Mouse (Mus musculus) right cerebral cortex, postnatal 4 days (tissue): ENCODE results near the gene Stx8.
A peak's percentile ranks its signal among the peaks of the same experiment; 100 is the strongest.

Experiments
- DNase-seq: peaks from one replicate; pipeline ENCODE4 v3.0.0-alpha.2; 2022

The Stx8 gene

GRCm38 (mm10) chr11:67965905-67966878 is at the start of gene Stx8:
Gene Stx8 (plus strand): TSS chr11:67966193.
- peak; percentile 95 for DNase-seq

- DNase-seq: no peak
These were observed 48.9 kb upstream of the Stx8 start for GRCm38 (mm10) chr11:67917126-67917525.

GRCm38 (mm10) chr11:67919593-67919992 is 46.4 kb upstream of the Stx8 start:
- no peak for DNase-seq

- DNase-seq: no peak
These were observed 45.6 kb upstream of the Stx8 start for GRCm38 (mm10) chr11:67920226-67920960.

- DNase-seq: no peak
These were observed 44.7 kb upstream of the Stx8 start for GRCm38 (mm10) chr11:67921091-67921826.

- DNase-seq: peak; percentile 39
These were observed 43.9 kb upstream of the Stx8 start, which contains the start of gene Usp43 for GRCm38 (mm10) chr11:67921827-67922754. Gene Usp43 (minus strand): TSS chr11:67922153.

- DNase-seq: peak; percentile 66
These were observed 43.3 kb upstream of the Stx8 start for GRCm38 (mm10) chr11:67922755-67923125.

GRCm38 (mm10) chr11:67923720-67924119 is 42.3 kb upstream of the Stx8 start:
- DNase-seq: no peak

- peak; percentile 29 for DNase-seq
These were observed 41.0 kb upstream of the Stx8 start for GRCm38 (mm10) chr11:67925000-67925399.

- DNase-seq: no peak
These were observed 39.5 kb upstream of the Stx8 start for GRCm38 (mm10) chr11:67926348-67927055.

- DNase-seq: no peak
These were observed 33.8 kb upstream of the Stx8 start for GRCm38 (mm10) chr11:67932156-67932555.

GRCm38 (mm10) chr11:67948229-67948628 is 17.8 kb upstream of the Stx8 start:
- DNase-seq: no peak

- DNase-seq: no peak
These were observed 16.5 kb upstream of the Stx8 start for GRCm38 (mm10) chr11:67949475-67949874.

GRCm38 (mm10) chr11:67953604-67954003 is 12.4 kb upstream of the Stx8 start:
- no peak for DNase-seq

GRCm38 (mm10) chr11:67954413-67954812 is 11.6 kb upstream of the Stx8 start:
- DNase-seq: no peak

GRCm38 (mm10) chr11:67964110-67964509 is 1.9 kb upstream of the Stx8 start:
- no peak for DNase-seq

- DNase-seq: peak; percentile 85
These were observed 630 bp upstream of the Stx8 start, which contains the start of gene Cfap52 for GRCm38 (mm10) chr11:67965242-67965883. Gene Cfap52 (minus strand): TSS chr11:67965651.

- DNase-seq: no peak
These were observed 1.8 kb downstream of the Stx8 start for GRCm38 (mm10) chr11:67967831-67968230.

GRCm38 (mm10) chr11:67972606-67973005 is 6.6 kb downstream of the Stx8 start:
- no peak for DNase-seq

- no peak for DNase-seq
These were observed 7.2 kb downstream of the Stx8 start for GRCm38 (mm10) chr11:67973225-67973624.

- peak; percentile 68 for DNase-seq
These were observed 9.3 kb downstream of the Stx8 start for GRCm38 (mm10) chr11:67975252-67975651.
